Mouse (Mus musculus) ES-E14 (cell line): Measurements from ENCODE around the gene Hist1h2bg. TPM values are rescaled to one million over a fixed set of nuclear protein-coding genes. Genes with fewer than 3 reads are reported as not detected.
"Not testable (repeated sequence)": the region's sequence is repeated elsewhere in the genome, so short reads cannot be mapped to it uniquely, and the experiment has no call there.

ENCODE experiments used
- DNase-seq: peaks from one replicate; pipeline ENCODE4 v3.0.0-alpha.2; 2013; ENCODE audit warnings: low read depth, low spot score
- H3K27ac ChIP-seq: 2 replicates; pipeline ENCODE4 v1.5.1; 2012; ENCODE audit warnings: low read depth, mild to moderate bottlenecking, low read length, moderate library complexity, mixed read lengths; ENCODE audit not compliant: poor library complexity, insufficient read depth, severe bottlenecking
- H3K36me3 ChIP-seq: 2 replicates; pipeline ENCODE4 v1.6.1; 2012; ENCODE audit warnings: mild to moderate bottlenecking, low read length, moderate library complexity, mixed read lengths; ENCODE audit not compliant: control insufficient read depth, poor library complexity, insufficient read depth, severe bottlenecking
- H3K4me1 ChIP-seq, 2 experiments: fragments of 150-350 bp in 1 of 2; sonication (generic) in 1 of 2; 2 replicates each; pipeline ENCODE4 v1.6.1; 2012; ENCODE audit warnings: low read length in 2 of 2, mild to moderate bottlenecking in 1 of 2, mixed read lengths in 1 of 2; ENCODE audit not compliant: control insufficient read depth in 2 of 2, insufficient read depth in 2 of 2, poor library complexity in 1 of 2
- H3K4me3 ChIP-seq, 2 experiments: fragments of 150-350 bp in 1 of 2; sonication (generic) in 1 of 2; 2 replicates each; pipeline ENCODE4 v1.5.1; 2012; ENCODE audit warnings: low read length in 2 of 2, low read depth in 1 of 2, mild to moderate bottlenecking in 1 of 2, mixed read lengths in 1 of 2; ENCODE audit not compliant: insufficient read depth in 1 of 2, poor library complexity in 1 of 2, severe bottlenecking in 1 of 2
- H3K9ac ChIP-seq: 2 replicates; pipeline ENCODE4 v1.6.1; 2012; ENCODE audit warnings: low read depth, mild to moderate bottlenecking, low read length, mixed read lengths; ENCODE audit not compliant: poor library complexity, insufficient read depth, severe bottlenecking
- H3K9me3 ChIP-seq: fragments of 150-350 bp; sonication (generic); 2 replicates; pipeline ENCODE4 v1.6.1; 2012; ENCODE audit warnings: low read depth, mild to moderate bottlenecking, low read length; ENCODE audit not compliant: control insufficient read depth, insufficient read depth
- CHD2 ChIP-seq: IDR thresholded peaks from 2 replicates; pipeline ENCODE4 v1.6.1; 2014; ENCODE audit warnings: mild to moderate bottlenecking, low read depth, low read length, inconsistent platforms
- HCFC1 ChIP-seq: IDR thresholded peaks from 2 replicates; pipeline ENCODE4 v1.6.1; 2012; ENCODE audit warnings: low read length, inconsistent platforms, borderline replicate concordance; ENCODE audit not compliant: insufficient read depth
- MAFK ChIP-seq: IDR thresholded peaks from 2 replicates; pipeline ENCODE4 v1.6.1; 2014; ENCODE audit warnings: mild to moderate bottlenecking, low read depth, low read length, inconsistent platforms; ENCODE audit not compliant: insufficient read depth
- ZC3H11A ChIP-seq: IDR thresholded peaks from 2 replicates; pipeline ENCODE4 v1.6.1; 2012; ENCODE audit warnings: low read depth, mild to moderate bottlenecking, inconsistent platforms, low read length, borderline replicate concordance
- ZNF384 ChIP-seq: IDR thresholded peaks from 2 replicates; pipeline ENCODE4 v1.6.1; 2012; ENCODE audit warnings: low read depth, low read length, inconsistent platforms
- in situ Hi-C, 2 experiments: fragments of 600-800 bp; cut with MboI; formaldehyde crosslinking; loops; one replicate each; pipeline ENCODE4 v1.15.1; 2025; ENCODE audit warnings: low sequenced_read_pairs in 2 of 2, inconsistent platforms in 1 of 2; ENCODE audit not compliant: unreplicated experiment in 2 of 2
- total RNA-seq: library from RNA; depleted of rRNA; stranded (reverse); fragments of 300-350 nt; gene quantifications from 2 replicates; pipeline ENCODE4 v1.2.3, GENCODE M21; 2012

Gene Hist1h2bg
- total RNA-seq, 1 experiment = 2,074 TPM

GRCm38 (mm10) chr13:23534368-23535131 is 36.6 kb upstream of the Hist1h2bg start:
- no peak for TF ChIP-seq CHD2
- TF ChIP-seq ZC3H11A = no peak
- TF ChIP-seq MAFK = no peak
- TF ChIP-seq HCFC1 = no peak
- TF ChIP-seq ZNF384 = no peak
- DNase-seq = no peak

GRCm38 (mm10) chr13:23535137-23536075 is 35.8 kb upstream of the Hist1h2bg start, which contains the start of gene Hist1h3g:
Gene Hist1h3g, plus strand, starts transcription at chr13:23535422.
- peak; percentile 86 for TF ChIP-seq CHD2
- 0 out of 2 replicates have a peak, but pooled peaks have one; percentile 37 for TF ChIP-seq HCFC1
- peak; percentile 92 for DNase-seq
- not testable (repeated sequence) for H3K9me3 ChIP-seq, H3K36me3 ChIP-seq, H3K4me1 ChIP-seq
- Histone ChIP-seq H3K4me3 (peak within 1 kb of the TSS; percentile 72 to 79), H3K9ac (peak within 1 kb of the TSS; percentile 92), H3K27ac (peak within 1 kb of the TSS; percentile 87)
- in situ Hi-C loops = loop anchor here in 1 of 2 experiments (25.0 kb wide), 1 partner anchor 1498 kb away; the partner anchor contains the start of genes Hist1h2ag, Hist1h2ah, Hist1h2bj and Hist1h2bk

More at GRCm38 (mm10) chr13:23534368-23535131, 36.6 kb upstream of the Hist1h2bg start:
- Histone ChIP-seq H3K4me1 (peaks cover 0 to 2% of the 10 kb centered on the region in 2 experiments; a peak in 1 of 4 replicates), H3K9ac (peak overlapping the region; percentile 85), H3K27ac (peak overlapping the region; percentile 73; the same call in 1 of the 2 replicates), H3K4me3 (peak overlapping the region; percentile 62 to 72), H3K36me3 (no peaks in the 10 kb centered on the region), H3K9me3 (no peaks in the 10 kb centered on the region)
- in situ Hi-C loops = loop anchor here in 1 of 2 experiments (25.0 kb wide), 1 partner anchor 1497 kb away; the partner anchor contains the start of genes Hist1h2ag, Hist1h2ah, Hist1h2bj and Hist1h2bk

- no peak for DNase-seq
- Histone ChIP-seq H3K4me1 (peaks cover 0 to 2% of the 10 kb centered on the region in 2 experiments; a peak in 1 of 4 replicates), H3K9ac (peak overlapping the region; percentile 60; the same call in 1 of the 2 replicates), H3K36me3 (no peaks in the 10 kb centered on the region), H3K9me3 (no peaks in the 10 kb centered on the region), H3K4me3 (peak overlapping the region; percentile 64 to 79), H3K27ac (peak overlapping the region; percentile 87; the same call in 1 of the 2 replicates)
- no peak for TF ChIP-seq MAFK
- no peak for TF ChIP-seq ZC3H11A
- TF ChIP-seq CHD2 = no peak
- TF ChIP-seq HCFC1 = no peak
- TF ChIP-seq ZNF384 = no peak
- in situ Hi-C loops = loop anchor here in 1 of 2 experiments (25.0 kb wide), 1 partner anchor 1499 kb away; the partner anchor contains the start of genes Hist1h2ag, Hist1h2ah, Hist1h2bj and Hist1h2bk
These were observed 34.9 kb upstream of the Hist1h2bg start for GRCm38 (mm10) chr13:23536076-23536822.
